Mouse (Mus musculus): Measurements from ENCODE around the gene Spred3. TPM values are rescaled to one million over a fixed set of nuclear protein-coding genes. Genes with fewer than 3 reads are reported as not detected.
"Not testable (repeated sequence)": the region's sequence is repeated elsewhere in the genome, so short reads cannot be mapped to it uniquely, and the experiment has no call there.

Spred3 gene
- polyA plus RNA-seq (2016; fragmentation: Nextera tagmentation; extraction: Ambion mirVana) = 4.1 and 5.2 TPM in 2 replicates

DNA sequence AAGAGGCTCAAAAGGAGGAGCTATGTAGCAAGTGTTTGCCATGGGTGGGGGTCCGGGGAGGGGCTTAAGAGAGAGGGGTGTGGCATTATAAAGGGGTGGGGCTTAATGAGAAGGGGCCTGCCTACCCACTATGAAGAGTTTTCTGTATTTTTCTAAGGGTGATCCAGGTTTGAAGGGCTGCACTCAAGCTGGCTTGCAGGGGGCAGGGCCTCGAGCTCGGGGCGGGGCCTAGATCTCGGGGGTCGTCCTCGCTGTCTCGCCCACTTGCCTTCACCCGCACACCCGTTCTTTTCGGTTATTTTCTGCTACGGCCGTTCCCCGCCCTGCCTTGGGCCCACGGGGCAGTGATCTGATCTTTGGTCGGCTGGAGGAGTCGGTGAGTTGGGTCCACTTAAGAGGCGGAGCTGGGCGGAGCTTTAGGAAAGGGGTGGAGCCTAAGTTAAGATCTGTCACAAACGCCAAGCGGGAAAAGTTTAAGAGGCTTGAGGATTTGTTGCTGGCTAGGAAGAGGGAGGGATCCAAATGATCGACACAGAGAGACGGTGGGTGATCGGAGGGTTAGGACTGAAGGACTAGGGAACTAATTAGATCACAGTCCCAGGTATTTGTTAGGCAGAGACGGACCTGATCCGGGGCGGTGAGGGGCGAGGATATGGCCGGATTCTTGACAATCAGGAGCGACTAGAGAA lies at the start of gene Spred3, which contains the start of gene Ggn:
Gene Spred3 (minus strand): TSS at position 346 of the 689 bp plus-strand sequence.
Gene Ggn (plus strand): TSS at position 145 of the 689 bp plus-strand sequence.
- 1% methylated on average over 30 of the region's 30 CpGs for WGBS
- DNase-seq (ENCODE audit: low spot score) = peak; percentile 73
- H3K27me3 ChIP-seq (ENCODE audit: low read depth, poor library complexity, severe bottlenecking) = peaks cover 62% of the 10 kb centered on the region
- peaks cover 38% of the 10 kb centered on the region for H3K36me3 ChIP-seq
- peak within 1 kb of the TSS; percentile 82 for H3K4me3 ChIP-seq
- no peaks in the 10 kb centered on the region for H3K9me3 ChIP-seq (replicated peaks)
- peak within 1 kb of the TSS; percentile 91 for H3K27ac ChIP-seq (replicated peaks)
- H3K4me1 ChIP-seq = peaks cover 64% of the 10 kb centered on the region

DNA sequence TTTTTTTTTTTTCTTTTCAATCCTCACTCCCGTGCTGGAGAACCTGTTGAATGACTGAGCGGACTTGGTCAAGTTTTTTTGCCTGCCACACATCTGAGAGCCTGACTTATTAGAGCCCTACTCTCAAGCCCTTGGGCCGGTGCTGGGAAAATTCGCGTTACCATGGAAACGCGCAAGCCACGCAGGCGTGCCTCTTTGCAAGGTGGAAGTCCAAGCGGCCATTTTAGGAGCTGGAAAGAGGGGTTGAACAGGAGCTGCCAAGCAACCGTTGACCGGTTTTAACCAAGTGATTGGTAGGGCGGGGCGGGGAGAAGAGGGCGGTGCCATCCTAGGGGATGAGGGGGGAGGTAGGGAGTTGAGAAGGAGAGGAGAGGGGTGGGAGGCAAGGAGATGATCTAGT lies 44.6 kb upstream of the Spred3 start:
- Histone ChIP-seq H3K36me3 (no peaks in the 10 kb centered on the region), H3K27me3 (ENCODE audit: low read depth, poor library complexity, severe bottlenecking) (peaks cover 22% of the 10 kb centered on the region), H3K4me1 (peaks cover 30% of the 10 kb centered on the region), H3K4me3 (no peak overlapping the region), H3K27ac (replicated peaks) (no peak overlapping the region), H3K9me3 (replicated peaks) (peaks cover 17% of the 10 kb centered on the region)
- 40% methylated on average over 15 of the region's 15 CpGs for WGBS
- DNase-seq (ENCODE audit: low spot score) = no peak

DNA sequence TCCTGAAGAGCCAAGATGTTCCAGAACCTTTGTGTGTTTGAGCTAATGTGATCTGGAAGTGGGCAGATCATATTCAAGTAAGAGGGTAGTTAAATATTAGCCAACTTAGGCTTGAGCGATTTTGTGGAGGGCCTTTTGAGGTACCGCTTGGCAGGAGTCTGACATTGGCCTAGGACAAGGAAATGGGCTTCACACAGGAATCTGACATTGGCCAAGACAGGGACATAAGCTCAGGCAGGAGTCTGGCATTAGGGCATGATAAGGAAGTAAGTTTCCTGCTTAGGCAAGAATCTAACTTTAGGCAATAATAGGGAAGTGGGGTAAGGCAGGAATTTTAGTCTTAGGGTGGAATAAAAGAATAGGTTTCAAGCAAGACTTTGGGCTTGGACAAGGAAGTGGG lies 44.0 kb upstream of the Spred3 start:
- Histone ChIP-seq H3K9me3 (replicated peaks) (peaks cover 11% of the 10 kb centered on the region; the same call in 1 of the 2 replicates), H3K27me3 (ENCODE audit: low read depth, poor library complexity, severe bottlenecking) (peaks cover 22% of the 10 kb centered on the region), H3K36me3 (no peaks in the 10 kb centered on the region), H3K27ac (replicated peaks) (no peak overlapping the region), H3K4me3 (no peak overlapping the region), H3K4me1 (peaks cover 30% of the 10 kb centered on the region)
- no peak for DNase-seq (ENCODE audit: low spot score)
- 63% methylated on average over 2 of the region's 2 CpGs for WGBS

DNA sequence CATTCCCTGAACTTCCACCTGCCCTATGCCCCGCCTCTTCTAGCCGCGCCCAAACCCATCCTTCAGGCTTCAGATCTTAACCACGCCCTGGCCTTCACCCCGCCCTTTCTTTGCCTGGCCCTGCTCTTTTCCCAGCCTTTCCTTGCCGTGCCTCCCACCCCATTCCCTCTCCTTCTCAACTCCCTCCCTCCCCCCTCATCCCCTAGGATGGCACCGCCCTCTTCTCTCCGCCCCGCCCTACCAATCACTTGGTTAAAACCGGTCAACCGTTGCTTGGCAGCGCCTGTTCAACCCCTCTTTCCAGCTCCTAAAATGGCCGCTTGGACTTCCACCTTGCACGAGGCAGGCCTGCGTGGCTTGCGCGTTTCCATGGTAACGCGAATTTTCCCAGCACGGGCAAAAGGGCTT lies 43.5 kb upstream of the Spred3 start, which contains the start of gene Catsperg1:
Gene Catsperg1 (minus strand): TSS at position 361 of the 408 bp plus-strand sequence.
- peak within 1 kb of the TSS; percentile 45 for H3K4me3 ChIP-seq
- peak; percentile 84 for DNase-seq (ENCODE audit: low spot score)
- no peaks in the 10 kb centered on the region for H3K36me3 ChIP-seq
- H3K4me1 ChIP-seq = peaks cover 30% of the 10 kb centered on the region
- 2% methylated on average over 20 of the region's 20 CpGs for WGBS
- H3K27me3 ChIP-seq (ENCODE audit: low read depth, poor library complexity, severe bottlenecking) = peaks cover 22% of the 10 kb centered on the region
- H3K9me3 ChIP-seq (replicated peaks) = peaks cover 11% of the 10 kb centered on the region; the same call in 1 of the 2 replicates
- H3K27ac ChIP-seq (replicated peaks) = peak within 1 kb of the TSS; percentile 56

DNA sequence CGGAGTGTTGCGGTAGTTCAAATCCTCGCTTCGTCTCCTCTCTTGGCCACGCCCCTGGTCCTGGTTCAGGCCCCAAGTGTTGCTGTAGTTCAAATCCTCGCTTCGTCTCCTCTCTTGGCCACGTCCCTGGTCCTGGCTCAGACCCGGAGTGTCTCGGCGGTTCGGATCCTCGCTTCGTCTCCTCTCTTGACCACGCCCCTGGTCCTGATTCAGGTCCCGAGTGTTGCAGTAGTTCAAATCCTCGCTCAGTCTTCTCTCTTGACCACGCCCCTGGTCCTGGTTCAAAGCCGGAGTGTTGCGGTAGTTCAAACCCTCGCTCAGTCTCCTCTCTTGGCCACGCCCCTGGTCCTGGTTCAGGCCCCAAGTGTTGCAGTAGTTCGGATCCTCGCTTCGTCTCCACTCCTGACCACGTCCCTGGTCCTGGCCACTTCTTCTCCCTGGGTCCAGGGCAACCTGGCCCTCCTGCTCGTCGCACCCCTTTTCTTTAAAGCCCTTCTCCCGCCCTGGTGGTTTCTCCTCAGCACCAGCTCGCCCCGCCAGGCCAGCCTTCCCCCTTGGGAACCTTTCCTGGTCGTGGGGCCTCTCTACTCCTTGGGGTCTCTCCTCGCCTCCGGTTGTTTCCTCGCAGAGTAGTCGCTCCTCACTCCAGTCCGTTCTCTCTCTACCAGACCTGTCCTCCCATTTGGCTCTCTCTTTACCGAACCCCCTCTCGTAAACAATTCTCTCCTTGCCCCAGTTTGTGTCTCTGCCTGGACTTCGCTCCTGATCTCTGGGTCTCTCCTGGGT lies 42.8 kb upstream of the Spred3 start:
- not testable (repeated sequence) for H3K27ac ChIP-seq (replicated peaks); H3K36me3 ChIP-seq
- WGBS = 14% methylated on average over 40 of the region's 40 CpGs
- peak; percentile 16 for DNase-seq (ENCODE audit: low spot score)
- Histone ChIP-seq H3K4me3 (peak overlapping the region; percentile 45; the same call in 1 of the 2 replicates), H3K4me1 (peaks cover 30% of the 10 kb centered on the region), H3K9me3 (replicated peaks) (peaks cover 11% of the 10 kb centered on the region; the same call in 1 of the 2 replicates), H3K27me3 (ENCODE audit: low read depth, poor library complexity, severe bottlenecking) (peaks cover 22% of the 10 kb centered on the region)

DNA sequence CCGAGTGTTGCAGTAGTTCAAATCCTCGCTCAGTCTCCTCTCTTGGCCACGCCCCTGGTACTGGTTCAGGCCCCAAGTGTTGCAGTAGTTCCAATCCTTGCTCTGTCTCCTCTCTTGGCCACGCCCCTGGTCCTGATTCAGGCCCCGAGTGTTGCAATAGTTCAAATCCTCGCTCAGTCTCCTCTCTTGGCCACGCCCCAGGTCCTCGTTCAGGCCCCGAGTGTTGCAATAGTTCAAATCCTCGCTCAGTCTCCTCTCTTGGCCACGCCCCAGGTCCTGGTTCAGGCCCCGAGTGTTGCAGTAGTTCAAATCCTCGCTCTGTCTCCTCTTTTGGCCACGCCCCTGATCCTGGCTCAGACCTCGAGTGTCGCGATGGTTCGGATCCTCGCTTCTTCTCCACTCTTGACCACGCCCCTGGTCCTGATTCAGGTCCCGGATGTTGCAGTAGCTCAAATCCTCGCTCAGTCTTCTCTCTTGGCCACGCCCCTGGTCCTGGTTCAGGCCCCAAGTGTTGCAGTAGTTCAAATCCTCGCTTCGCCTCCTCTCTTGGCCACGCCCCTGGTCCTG lies 42.1 kb upstream of the Spred3 start:
- peak; percentile 28 for DNase-seq (ENCODE audit: low spot score)
- 10% methylated on average over 26 of the region's 26 CpGs for WGBS
- H3K4me3 ChIP-seq = peak overlapping the region; percentile 45

DNA sequence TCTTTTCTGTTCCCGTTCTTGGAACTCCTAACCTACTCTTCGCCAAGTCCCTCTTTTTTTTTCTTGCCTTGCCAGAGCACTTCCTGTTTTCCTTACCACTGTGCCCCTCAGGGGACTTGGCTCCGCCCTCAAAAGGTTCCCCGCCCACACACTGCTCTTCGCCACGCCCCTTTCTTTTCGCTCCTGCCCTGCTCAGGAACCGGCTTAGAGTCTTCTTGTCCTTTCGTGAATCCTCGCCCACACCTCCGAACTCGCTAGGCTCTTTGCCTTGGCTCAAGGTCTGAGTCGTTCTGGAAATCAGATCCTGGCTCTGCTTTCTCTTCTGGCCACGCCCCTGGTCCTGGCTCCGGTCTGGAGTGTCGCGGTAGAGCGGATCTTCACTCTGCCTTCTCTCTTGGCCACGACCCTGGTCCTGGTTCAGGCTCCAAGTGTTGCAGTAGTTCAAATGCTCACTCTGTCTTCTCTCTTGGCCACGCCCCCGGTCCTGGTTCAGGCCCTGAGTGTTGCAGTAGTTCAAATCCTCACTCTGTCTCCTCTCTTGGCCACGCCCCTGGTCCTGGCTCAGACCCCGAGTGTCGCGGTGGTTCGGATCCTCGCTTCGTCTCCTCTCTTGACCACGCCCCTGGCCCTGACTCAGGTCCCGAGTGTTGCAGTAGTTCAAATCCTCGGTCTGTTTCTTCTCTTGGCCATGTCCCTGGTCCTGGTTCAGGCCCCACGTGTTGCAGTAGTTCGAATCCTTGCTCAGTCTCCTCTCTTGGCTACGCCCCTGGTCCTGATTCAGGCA lies 41.4 kb upstream of the Spred3 start:
- H3K27ac ChIP-seq (replicated peaks) = no peak overlapping the region; the same call in 1 of the 2 replicates
- H3K27me3 ChIP-seq (ENCODE audit: low read depth, poor library complexity, severe bottlenecking) = peaks cover 22% of the 10 kb centered on the region
- WGBS = 4% methylated on average over 34 of the region's 34 CpGs
- H3K36me3 ChIP-seq = no peaks in the 10 kb centered on the region
- H3K9me3 ChIP-seq (replicated peaks) = 0 out of 2 replicates have a peak, but pooled peaks cover 6% of the 10 kb centered on the region
- peaks cover 30% of the 10 kb centered on the region for H3K4me1 ChIP-seq
- DNase-seq (ENCODE audit: low spot score) = peak; percentile 74
- peak overlapping the region; percentile 45 for H3K4me3 ChIP-seq

More for the DNA sequence above, 42.1 kb upstream of the Spred3 start:
- Histone ChIP-seq H3K9me3 (replicated peaks) (0 out of 2 replicates have a peak, but pooled peaks cover 11% of the 10 kb centered on the region), H3K27ac (replicated peaks) (no peak overlapping the region), H3K36me3 (no peaks in the 10 kb centered on the region), H3K27me3 (ENCODE audit: low read depth, poor library complexity, severe bottlenecking) (peaks cover 22% of the 10 kb centered on the region), H3K4me1 (peaks cover 30% of the 10 kb centered on the region)

DNA sequence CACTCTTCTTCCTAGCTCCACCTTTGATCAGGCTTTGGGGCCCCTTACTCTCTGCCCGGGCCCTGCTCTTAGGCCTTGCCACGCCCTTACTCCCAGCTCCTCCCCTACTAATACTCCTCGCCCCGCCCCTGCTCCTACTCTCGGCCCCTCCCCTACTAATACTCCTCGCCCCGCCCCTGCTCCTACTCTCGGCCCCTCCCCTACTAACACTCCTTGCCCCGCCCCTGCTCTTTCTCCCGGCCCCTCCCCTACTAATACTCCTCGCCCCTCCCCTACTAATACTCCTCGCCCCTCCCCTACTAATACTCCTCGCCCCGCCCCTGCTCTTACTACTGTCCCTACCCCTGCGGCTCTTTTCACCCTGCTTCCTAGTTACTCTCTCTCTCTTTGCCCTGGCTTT lies 40.8 kb upstream of the Spred3 start:
- Histone ChIP-seq H3K4me1 (peaks cover 30% of the 10 kb centered on the region), H3K4me3 (peak overlapping the region; percentile 45), H3K27me3 (ENCODE audit: low read depth, poor library complexity, severe bottlenecking) (peaks cover 22% of the 10 kb centered on the region)
- DNase-seq (ENCODE audit: low spot score); H3K9me3 ChIP-seq (replicated peaks); H3K36me3 ChIP-seq; H3K27ac ChIP-seq (replicated peaks): not testable (repeated sequence)
- WGBS = 29% methylated on average over 13 of the region's 15 CpGs

DNA sequence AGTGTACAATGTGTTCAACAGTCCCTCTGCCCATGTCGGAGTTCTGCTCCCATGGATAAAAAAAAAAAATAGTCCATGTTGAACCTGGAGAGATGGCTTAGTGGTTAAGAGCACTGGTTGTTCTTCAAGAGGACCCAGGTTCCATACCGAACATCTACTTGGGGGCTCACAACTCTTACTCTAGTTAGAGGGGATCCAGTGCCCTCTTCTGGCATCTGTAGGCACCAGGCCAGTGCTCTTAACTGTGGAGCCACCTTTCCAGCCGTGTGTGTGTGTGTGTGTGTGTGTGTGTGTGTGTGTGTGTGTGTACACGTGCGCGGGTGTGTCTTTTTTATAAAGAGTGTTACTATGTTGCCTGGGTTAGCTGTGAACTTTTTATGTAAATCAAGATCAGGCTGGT lies 32.4 kb upstream of the Spred3 start:
- H3K4me1 ChIP-seq = no peaks in the 10 kb centered on the region
- H3K4me3 ChIP-seq = no peak overlapping the region
- DNase-seq (ENCODE audit: low spot score) = no peak
- H3K9me3 ChIP-seq (replicated peaks) = no peaks in the 10 kb centered on the region
- H3K36me3 ChIP-seq = no peaks in the 10 kb centered on the region
- 86% methylated on average over 6 of the region's 6 CpGs for WGBS
- no peak overlapping the region for H3K27ac ChIP-seq (replicated peaks)
- H3K27me3 ChIP-seq (ENCODE audit: low read depth, poor library complexity, severe bottlenecking) = no peaks in the 10 kb centered on the region

DNA sequence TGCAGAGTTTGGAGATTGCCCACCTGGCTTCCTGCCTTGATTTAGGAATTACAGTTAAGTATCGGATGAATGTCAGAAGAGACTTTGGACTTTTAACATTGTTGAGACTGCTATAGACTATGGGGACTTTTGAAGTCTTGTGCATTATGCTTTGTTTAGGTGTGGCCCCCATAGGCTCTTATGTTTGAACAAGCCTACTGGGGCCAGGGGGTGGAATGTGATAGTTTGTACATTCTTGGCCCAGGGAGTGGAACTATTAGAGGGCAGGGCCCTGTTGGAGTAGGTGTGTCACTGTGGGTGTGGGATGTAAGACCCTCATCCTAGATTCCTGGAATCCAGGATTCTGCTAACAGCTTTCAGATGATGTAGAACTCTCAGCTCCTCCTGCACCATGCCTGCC lies 24.0 kb upstream of the Spred3 start:
- not testable (repeated sequence) for DNase-seq (ENCODE audit: low spot score); H3K4me3 ChIP-seq; H3K4me1 ChIP-seq; H3K36me3 ChIP-seq; H3K27ac ChIP-seq (replicated peaks); H3K27me3 ChIP-seq (ENCODE audit: low read depth, poor library complexity, severe bottlenecking); H3K9me3 ChIP-seq (replicated peaks)
- 90% methylated on average over 1 of the region's 1 CpGs for WGBS

DNA sequence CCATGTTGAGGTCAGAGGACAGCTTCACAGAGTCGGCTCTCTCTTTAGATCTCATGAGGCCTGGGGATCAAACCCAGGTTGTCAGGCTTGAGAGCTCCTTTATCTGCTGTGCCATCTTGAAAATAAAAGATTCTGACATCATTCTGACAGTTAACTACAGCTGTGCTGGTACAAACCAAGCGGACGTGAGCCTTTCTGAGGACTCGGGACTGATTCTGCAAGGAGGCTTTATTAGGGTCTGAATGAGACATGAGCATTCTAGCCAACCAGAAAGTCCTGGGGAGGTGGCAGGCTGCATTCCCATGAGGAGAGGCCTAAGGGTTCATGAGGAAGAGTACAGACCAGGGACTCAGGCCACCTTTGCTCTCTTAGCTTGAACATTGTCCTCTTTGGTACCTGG lies 11.1 kb upstream of the Spred3 start:
- Histone ChIP-seq H3K27ac (replicated peaks) (peak overlapping the region; percentile 63; the same call in 1 of the 2 replicates), H3K4me3 (peak overlapping the region; percentile 87; the same call in 1 of the 2 replicates), H3K36me3 (peaks cover 18% of the 10 kb centered on the region), H3K4me1 (peaks cover 21% of the 10 kb centered on the region)
- DNase-seq (ENCODE audit: low spot score); H3K27me3 ChIP-seq (ENCODE audit: low read depth, poor library complexity, severe bottlenecking); H3K9me3 ChIP-seq (replicated peaks): not testable (repeated sequence)
- 88% methylated on average over 4 of the region's 4 CpGs for WGBS

DNA sequence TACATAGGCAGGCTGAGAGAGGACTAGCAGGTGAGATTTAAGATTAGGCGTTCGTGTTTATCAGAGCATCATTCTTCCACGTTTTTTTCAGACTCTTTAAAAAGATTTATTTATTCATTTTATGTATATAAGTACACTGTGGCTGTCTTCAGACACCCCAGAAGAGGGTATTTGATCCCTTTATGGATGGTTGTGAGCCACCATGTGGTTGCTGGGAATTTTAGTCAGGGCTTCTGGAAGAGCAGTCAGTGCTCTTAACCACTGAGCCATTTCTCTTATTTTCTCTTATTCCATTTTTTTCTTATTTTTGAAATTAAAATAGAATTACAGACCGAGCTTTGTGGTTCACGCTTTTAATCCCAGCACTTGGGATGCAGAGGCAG lies 10.6 kb upstream of the Spred3 start:
- 44% methylated on average over 5 of the region's 5 CpGs for WGBS
- Histone ChIP-seq H3K36me3 (peaks cover 23% of the 10 kb centered on the region), H3K4me3 (peak overlapping the region; percentile 87), H3K27ac (replicated peaks) (peak overlapping the region; percentile 63), H3K27me3 (ENCODE audit: low read depth, poor library complexity, severe bottlenecking) (0 out of 2 replicates have a peak, but pooled peaks cover under 1% of the 10 kb centered on the region), H3K9me3 (replicated peaks) (no peaks in the 10 kb centered on the region), H3K4me1 (peaks cover 21% of the 10 kb centered on the region)
- no peak for DNase-seq (ENCODE audit: low spot score)
